Mouse (Mus musculus): ENCODE results near the gene Csrp1.

The Csrp1 gene

DNA sequence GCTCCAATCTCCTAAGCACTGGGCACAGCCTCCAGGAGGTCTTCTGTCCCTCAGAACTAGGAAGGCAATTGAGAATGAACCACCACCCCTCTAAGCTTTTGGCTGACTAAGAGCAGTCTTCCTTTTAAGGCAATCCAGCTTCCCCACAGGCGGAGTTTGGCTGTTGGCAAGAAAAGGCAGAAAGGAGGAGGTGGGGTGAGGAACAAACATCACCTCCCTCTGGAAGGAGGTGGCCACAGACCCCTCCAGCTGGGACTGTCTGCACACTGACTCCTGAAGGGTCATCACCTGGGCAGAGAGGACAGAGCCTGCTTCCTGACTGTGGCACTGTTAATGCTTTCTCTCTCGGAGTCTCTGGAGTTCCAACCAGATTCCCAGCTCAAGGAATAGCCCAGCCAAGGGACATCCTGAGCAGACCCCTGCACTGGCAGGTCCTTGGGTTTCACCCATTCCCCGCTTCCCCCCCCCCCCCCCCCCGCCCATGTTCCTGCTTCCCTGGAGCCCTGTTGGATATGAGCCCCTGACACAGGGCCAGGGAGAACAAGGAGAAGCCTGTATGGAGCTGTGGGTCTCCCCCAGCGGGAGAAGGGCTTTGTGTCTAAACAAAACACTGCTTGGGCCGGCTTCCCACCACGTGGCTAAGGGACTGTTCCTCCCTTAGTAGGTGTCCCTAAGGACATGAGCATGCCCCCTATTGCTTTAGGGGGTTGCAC is 14.5 kb downstream of the Csrp1 start:
- DNase-seq, result peak; percentile 36

DNA sequence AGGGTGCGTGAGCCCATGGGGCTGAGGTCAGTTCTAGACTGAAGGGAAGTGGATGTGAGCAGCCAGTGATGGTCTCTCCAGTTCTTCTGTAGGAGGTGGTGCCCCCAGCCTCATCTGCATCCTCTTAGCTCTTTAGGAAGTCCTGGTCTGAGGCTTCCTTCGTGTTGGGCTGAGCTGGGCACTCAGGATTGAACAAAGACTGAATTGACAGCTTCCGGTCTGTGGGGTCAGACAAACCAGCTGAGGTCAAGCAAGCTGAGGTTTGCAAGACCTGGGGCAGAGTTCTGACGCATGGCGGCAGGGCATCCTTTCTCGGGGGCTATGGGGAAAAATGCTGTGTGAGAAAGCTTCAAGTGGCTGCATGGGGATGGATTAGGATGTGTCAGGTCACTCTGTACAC is 15.6 kb downstream of the Csrp1 start:
- DNase-seq, result no peak

DNA sequence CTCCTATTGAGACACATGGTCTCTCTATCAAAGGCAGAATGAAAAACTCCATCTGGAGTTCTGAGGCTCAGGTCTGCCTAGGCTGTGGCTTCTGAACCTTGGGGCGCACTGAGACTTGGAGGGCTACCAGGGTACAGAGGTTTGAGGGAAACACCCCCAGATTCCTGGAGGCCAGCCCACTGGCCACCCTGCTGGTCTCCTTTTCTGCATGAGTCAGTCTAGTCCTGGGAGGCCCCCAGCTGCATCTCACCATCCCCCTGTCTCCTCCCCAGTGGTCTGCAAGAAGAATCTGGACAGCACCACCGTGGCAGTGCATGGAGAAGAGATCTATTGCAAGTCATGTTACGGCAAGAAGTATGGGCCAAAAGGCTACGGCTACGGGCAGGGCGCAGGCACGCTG is 25.1 kb downstream of the Csrp1 start:
- no peak for DNase-seq

DNA sequence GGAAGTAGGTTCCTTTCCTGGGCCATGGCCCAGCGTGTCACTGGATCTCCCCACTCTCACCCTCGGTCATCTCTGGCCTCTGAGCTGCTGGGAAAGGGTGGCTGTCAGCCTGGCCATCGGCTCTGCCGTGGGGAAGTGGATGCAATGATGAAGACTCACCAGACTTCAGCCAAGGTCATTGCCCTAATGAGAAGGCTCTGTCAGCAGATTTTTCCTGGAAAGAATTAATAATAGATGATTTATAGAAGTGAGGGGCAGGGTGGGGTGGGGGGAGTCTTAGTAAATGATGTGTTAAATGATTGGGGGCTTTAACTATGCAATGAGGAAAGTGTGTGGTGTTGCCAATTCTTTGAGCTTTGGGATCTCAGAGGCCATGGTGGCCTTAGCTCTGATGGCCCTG is 26.4 kb downstream of the Csrp1 start:
- no peak for DNase-seq

DNA sequence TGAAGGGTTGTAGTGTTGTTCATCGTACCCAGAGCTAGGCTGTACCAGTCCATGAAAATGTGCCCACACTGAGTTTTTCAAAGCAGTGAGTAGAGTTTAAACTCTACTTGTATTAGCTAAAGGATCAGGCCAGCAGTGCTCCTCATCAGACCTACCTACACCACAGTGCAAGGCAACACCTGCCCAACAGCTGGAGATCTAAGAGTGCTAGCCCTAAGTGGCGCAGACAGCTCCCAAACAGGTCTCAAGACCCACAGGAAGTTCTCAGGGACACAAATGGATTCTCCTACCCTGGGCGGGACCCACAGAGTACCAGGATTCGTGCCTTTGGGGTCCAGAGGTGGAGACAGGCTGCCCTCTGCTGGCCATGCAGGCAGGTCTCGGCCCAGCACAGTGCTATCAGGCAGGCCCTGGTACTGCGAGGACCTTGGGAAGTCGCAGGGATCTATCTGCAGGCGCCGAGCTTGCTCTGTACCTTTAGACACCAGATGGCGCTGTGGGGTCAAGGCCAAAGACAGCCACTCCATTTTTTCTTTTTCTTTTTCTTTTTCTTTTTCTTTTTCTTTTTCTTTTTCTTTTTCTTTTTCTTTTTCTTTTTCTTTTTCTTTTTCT is 33.0 kb downstream of the Csrp1 start:
- peak; percentile 79 for DNase-seq

DNA sequence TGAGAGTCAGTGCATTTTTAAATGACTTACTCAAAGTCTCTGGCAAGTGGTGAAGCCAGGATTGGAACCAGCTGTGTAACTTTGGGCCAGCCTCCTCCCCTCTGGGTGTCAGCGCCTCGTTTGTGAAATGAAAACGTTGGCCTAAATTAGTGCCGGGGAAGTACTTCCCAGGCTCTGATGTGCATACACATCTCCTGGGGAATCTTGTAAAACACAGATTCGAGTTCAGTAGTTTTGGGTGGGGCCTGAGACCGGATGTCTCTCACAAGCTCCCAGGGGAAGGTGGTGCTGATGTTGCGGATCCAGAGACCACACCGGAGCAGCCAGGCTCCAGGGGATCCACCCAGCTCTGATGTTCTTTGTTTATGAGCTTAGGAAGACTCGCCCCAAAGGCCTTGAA is 35.4 kb downstream of the Csrp1 start:
- DNase-seq, result no peak

DNA sequence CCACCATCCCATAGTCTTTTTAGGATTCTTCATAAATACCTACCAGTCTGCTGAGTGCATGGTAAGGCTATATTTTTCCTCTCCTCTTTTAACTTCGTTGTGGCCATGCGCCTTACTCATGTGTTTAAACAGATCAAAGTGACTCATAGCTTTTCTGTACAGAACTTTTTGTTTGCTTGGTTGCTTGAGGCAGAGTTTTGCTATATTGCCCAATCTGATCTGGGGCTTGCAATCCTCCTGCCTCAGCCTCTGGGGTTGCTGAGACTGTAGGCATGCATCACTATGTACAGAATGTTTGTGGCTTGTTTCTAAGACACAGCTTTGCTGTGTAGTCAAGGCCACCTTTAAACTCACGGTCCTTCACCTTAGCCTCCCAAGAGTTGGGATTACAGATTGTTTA is 36.1 kb downstream of the Csrp1 start:
- no peak for DNase-seq

DNA sequence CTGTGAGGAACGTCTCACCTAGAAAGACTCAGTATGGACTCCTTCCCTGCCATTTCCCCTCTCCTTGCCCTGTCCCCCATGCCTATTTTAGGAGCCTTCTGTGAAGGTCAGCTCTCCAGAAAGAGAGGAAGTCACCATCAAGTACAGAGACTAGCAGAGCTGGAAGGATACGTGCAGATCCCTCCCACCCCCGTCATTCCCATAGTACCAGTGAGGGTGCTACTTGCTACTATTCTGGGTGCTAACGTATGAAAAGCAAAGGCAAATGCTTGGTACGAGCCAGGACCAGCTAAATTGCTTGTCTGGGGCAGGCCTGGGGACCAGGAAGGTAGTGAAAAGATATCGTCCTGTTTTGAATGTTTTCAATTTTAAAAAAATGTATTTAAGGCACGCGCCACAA is 37.4 kb downstream of the Csrp1 start:
- no peak for DNase-seq

DNA sequence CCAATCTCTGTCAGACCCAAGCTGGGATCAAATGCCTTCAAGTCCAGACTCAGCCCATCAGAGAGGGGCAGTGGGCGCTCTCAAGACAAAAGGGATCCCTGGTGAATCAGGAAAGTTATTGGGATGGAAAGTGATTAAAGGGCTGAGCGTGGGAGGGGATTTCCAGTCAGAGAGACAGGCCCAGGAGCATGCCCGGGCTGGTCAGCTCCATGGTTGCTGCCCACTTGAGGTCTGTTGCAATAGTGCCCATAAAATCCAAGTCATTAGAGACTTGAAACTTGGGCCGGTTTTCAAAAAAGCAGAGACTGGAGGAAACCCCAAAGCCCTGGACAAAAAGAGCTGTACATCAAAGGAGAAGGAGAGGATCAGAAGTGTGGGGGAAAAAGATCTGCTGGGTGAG is 39.8 kb downstream of the Csrp1 start:
- no peak for DNase-seq

DNA sequence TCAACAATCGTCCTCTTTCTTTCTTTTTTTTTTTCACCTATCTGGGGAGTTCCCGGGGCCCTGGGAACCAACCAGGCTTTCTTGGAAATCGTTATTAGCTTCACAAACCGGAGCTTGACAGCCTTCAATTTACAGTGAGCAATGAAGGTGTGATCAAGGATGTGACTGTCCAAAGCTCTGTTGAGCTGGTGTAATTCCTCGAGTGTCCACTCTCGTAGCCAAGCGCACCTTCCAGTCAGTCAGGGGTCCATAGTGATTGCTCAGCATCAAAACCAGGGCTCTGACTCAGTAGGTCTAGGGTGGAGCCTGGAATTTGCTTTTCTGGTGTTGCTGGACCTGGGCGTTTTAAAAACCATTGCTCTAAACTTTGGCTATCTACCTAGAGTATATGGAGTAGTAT is 40.4 kb downstream of the Csrp1 start:
- DNase-seq, result no peak

DNA sequence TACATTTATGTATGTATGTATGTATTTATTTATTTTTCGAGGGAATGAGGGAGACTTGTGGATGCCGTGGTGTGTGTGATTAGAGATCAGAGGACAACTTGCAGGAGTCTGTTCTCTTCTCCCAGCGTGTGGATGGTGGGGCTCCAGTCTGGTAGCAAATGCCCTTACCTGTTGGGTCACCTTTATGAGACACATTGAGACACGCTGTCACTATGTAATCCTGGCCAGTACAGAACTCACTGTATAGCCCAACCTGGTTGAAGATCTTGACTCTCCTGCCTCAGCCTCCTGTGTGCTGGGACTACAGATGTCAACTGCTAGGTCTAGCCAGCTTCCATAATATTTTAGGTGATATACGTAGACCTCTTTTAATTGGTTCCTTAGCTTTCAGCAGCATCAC is 41.9 kb downstream of the Csrp1 start:
- no peak for DNase-seq

DNA sequence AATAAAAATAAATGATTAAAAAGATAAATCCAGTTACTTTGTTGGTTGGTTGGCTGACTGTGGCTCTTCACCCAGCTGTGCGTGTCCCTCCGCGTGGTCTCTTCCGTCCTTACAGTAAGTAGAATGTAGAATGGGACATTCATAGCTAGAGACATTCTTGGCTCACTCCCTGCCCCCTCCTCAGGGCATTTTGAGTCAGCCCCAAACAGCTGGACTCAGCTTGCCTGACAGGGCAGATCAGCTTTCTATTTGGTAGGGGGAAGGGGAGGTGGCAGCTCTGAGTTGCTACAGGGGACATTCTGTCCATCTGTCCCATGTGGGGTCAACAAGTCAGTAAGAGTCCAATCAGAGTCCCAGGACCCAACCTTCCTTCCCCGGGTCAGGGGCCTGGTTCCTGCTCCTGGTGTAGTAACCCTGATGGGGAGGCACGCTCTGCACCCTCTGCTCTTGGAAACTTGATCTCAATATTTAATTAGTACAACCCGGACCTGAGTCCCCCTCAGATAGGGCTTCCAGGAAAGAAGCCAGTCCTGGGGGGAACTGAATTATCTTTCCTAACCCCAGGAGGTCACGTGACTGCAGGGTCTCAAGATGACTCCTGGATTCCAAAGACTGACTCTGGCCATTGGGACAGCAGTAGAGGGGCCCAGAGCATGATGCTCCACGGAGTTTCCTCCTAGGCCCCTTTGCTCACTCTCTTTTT is 43.8 kb downstream of the Csrp1 start:
- DNase-seq, result no peak

DNA sequence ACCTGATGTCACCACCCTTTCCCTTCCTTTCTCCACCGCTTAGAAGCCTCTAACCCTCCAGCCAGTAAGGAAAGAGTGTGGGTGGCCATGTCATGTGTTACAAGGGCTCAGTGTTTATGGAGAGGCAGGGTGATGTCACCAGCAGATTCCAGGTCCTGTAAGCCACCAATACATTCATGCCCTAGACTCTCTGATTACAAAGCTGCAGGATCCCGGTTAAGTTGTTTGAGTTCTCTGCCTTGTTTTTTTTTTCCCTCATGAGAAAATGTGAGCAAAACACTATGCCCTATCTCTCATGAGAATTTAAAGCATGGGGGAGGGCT is 44.3 kb downstream of the Csrp1 start:
- no peak for DNase-seq

DNA sequence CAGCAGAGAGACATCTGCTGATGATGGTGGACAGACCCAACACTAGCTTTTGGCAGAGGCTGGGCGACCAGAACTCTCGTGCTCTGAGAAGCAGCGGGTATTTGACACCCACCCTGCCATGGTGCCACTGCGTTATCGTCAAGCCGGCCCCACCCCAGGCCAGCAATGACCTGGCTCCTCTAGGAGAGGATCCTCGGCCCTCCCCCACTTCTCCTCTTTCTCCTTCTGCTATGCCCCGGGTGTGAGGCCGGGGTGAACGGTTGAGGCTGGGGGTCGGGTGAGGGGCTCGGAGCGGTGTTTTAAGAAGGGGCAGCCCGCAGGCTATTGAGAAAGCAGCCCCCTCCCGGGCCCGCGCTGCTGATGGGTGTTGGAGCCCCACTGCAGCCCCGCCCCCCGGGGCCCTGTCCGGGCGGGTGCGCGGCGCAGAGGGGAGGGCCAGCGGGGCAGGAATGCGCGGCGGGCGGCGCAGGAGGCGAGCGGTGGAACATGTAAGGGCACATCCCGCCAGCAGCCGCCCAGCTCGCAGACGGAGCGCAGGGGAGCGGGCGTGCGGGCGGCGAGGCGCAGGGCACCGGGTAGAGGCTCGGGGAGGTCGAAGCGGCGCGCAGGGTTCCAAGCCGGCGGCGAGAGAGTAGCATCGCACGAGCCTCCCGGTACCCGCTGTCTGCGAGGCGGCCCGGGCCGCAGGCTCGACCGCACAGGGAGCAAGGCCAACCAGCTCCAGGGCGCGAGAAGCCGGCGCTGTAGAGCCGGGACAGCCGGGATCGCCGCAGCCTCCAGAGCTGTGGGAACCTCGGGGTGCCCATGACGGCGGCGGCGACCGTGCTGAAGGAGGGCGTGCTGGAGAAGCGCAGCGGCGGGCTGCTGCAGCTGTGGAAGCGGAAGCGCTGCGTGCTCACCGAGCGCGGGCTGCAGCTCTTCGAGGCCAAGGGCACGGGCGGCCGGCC is 46.1 kb downstream of the Csrp1 start, which contains the start of gene Phlda3:
Phlda3 (plus strand) TSS at position 475 of the 947 bp plus-strand sequence.
- DNase-seq, result peak; percentile 14

DNA sequence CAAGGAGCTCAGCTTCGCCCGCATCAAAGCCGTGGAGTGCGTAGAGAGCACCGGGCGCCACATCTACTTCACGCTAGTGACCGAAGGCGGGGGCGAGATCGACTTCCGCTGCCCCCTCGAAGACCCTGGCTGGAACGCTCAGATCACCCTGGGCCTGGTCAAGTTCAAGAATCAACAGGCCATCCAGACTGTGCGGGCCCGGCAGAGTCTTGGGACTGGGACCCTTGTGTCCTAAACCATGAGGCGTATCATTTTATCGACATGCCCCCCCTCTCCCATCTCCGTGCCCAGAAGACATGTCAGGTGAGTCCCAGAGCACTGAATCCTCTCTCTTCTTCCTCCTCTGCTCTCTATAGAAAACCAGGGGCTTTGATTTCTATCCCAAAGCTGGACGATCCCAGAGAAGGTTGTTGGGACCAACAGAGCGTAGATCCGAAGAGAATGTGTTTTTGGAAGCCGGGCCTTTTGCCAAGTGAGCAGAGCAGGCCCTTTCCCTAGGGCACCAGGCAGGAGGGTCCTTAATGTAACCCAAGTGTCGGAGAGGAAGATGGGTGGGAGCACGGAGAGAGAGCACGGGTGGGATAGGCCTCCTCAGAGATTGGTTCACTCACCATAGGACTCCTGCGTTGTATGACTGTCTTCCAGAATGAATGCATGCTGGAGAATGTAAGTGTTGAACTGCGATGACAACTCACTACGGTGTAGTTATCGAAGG is 46.9 kb downstream of the Csrp1 start:
- DNase-seq, result no peak

DNA sequence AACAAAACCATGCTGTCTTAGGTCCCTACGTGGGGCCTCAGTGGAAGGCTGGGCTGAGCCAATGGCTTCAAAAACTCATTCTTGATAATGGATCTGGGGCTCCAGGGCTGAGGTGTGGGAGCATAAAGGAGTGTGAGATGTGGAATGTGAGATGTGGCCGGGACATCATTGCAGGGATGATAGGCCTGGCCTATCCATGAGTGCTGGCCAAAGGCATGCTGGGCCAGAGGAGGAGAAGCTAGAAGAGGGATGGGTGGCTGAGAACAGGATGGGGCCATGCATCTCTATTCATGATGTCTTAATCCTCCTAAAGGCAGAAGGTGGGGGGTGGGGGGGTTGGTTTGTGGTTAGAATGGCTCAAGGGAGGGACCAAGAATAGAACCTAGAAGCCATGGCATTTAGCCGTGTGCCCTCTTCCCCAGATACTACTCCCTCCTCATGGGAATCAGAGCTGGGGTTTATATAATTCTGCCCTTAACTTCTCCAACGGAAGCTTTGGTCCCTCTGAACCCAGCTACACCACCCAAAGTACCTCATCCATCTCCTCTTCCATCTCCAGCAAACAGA is 47.5 kb downstream of the Csrp1 start:
- no peak for DNase-seq

DNA sequence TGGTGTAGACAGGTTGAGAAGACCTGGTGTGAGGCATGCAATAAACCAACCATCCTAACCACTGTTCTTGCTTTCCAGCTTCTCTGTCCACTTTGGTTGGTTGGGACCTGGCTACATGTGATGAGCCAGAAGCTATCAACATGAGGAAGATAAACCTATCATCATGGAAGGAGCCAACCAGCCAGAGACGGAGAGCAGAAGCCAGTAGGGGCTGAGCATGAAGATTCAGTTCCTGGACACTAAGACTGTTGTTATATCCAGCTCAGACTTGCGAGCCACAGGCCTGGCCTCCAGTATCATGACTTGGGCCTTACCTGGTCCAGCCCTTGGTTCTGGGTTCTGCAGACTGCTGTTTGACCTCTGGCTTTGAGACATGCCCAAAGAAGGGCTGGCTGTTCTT is 48.5 kb downstream of the Csrp1 start:
- no peak for DNase-seq

DNA sequence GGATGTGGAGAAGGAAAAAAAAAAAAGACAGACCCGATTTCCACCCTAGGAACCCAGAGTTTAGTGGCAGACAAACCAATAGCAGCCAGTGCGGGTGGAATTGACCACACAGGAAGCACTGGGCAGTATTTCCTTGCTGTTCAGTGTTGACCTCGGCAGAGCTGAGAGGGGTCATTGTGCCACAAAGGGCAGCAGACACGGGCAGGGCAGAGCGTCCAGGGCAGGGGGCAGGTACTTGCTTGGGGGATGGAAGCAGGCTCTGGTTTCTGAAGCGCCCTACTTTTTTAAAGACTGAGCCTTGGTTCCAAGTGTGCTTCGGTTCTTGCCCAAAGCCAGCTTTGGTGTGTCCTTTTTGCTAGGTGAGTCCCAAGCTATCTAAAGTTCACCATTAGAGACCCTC is 50.4 kb downstream of the Csrp1 start:
- DNase-seq, result no peak

DNA sequence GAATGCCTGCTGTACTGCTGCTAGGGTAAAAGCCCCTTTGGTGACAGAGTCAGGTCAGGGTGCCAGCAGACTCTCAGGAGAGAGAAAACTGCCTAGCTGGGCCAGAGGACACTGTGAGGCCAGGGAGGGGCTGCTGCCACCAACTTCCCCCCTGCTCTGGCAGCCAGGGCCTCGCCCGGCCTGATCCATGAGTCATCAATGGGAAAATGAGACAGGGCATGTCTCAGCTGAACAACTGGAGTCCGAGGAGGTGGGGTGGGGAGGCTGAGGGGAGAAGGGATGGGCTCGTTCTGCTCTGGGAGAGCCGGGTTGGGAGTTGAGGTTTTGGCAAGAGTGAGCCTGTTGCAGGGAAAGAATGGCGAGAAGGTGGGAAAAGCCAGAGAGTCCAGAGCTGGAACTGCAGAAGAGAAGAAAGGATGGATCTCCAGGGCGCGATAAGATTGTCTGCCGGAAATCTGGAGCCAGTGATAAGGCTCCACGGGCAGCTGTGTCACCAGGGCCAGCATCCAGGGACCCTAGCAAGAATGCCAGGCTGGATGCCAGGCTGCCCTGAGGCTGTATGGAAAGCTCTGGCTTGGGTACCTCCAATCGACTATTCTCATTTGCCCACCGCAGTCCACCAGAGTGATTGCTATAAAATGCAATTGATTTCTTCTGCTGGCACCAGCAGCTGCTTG is 51.2 kb downstream of the Csrp1 start:
- DNase-seq, result no peak

DNA sequence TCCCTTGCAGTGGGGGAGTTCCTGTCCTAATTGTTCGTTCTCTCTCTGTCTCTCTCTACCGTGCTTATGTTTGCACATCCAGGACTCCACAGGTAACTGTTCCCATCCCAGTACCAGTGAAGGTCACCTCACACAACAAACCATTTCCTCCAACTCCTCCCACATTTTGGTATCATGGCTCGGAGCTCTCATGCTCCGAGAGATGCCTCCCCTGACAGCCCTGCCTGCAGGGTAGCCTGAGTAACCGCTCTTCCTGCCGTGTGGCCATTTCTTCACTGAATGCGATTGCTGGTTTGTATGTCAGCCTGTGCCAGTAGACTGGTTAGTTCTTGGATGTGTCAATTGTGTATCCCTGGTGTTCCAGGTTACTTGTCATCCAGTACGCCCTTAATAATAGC is 51.7 kb downstream of the Csrp1 start:
- no peak for DNase-seq

DNA sequence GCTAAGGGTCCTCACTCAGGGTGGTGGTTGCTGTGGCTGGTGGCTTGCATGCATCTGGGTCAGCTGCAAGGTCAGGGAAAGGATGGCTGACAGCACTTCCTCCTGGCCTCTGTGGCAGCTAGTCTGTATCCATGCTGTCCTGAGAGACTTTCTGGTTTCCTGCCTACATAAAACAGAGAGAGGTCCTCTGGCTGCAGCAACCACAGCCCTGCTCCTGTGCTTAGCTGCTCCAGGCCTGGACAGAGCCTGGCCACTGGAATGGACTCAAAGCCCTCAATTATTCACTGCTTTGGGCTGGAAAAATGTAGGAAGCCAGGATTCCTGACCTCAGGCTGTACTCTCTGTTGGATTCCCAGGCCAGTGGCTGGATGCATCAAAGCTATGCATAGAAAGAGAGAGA is 56.7 kb downstream of the Csrp1 start:
- DNase-seq, result no peak

DNA sequence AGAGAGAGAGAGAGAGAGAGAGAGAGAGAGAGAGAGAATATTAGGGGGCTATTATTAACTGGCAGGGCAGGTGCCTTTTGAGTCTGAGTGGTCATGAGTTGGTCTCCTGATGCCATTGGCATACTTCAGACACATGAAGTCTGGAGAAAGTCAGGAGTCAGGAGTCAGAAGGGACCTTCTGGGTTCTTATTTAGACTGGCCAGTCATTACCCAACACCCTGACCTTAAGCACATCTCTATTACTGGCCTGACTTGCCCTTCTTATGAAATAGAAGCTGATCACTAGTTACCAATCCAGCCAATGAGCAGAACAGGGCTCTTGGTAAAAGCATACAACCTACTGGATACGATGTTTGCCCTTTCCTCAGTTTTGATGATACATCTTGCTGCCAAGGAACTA is 57.2 kb downstream of the Csrp1 start:
- no peak for DNase-seq
